Mouse (Mus musculus): ENCODE data around the gene Gm17079. TPM values are rescaled to one million over a fixed set of nuclear protein-coding genes. Genes with fewer than 3 reads are reported as not detected.

The Gm17079 gene
- polyA plus RNA-seq, 1 experiment from 2014 or later: not detected

Other genes starting within 250 kb of the Gm17079 start
- not detected in 2 replicates for gene Vmn2r89, start 243.6 kb downstream of the Gm17079 start, polyA plus RNA-seq (2015; fragmentation: Nextera tagmentation; extraction: Ambion mirVana)
- not detected in 2 replicates for gene Gm5622, start 142.7 kb downstream of the Gm17079 start, polyA plus RNA-seq (2015; fragmentation: Nextera tagmentation; extraction: Ambion mirVana)
- not detected in 2 replicates for gene Gm17175, start 121.4 kb downstream of the Gm17079 start, polyA plus RNA-seq (2015; fragmentation: Nextera tagmentation; extraction: Ambion mirVana)
- gene Gm17174, start 103.3 kb downstream of the Gm17079 start, polyA plus RNA-seq (2015; fragmentation: Nextera tagmentation; extraction: Ambion mirVana): not detected in 2 replicates
- gene Gm17078, start 84.2 kb downstream of the Gm17079 start, polyA plus RNA-seq (2015; fragmentation: Nextera tagmentation; extraction: Ambion mirVana): not detected in 2 replicates
- gene Gm4181, start 59.8 kb downstream of the Gm17079 start, polyA plus RNA-seq (2015; fragmentation: Nextera tagmentation; extraction: Ambion mirVana): not detected in 2 replicates
- not detected in 2 replicates for gene Gm5800, start 21.7 kb upstream of the Gm17079 start, polyA plus RNA-seq (2015; fragmentation: Nextera tagmentation; extraction: Ambion mirVana)
- 0.66 TPM in 1 of 2 replicates, not detected in the other for gene Ang4, start 78.1 kb upstream of the Gm17079 start, polyA plus RNA-seq (2015; fragmentation: Nextera tagmentation; extraction: Ambion mirVana)
- not detected in 2 replicates for gene AY358078, start 104.6 kb upstream of the Gm17079 start, polyA plus RNA-seq (2015; fragmentation: Nextera tagmentation; extraction: Ambion mirVana)
- gene Ear6, start 158.2 kb upstream of the Gm17079 start, polyA plus RNA-seq (2015; fragmentation: Nextera tagmentation; extraction: Ambion mirVana): 0.19 and 0.79 TPM in 2 replicates
- 49.7 and 57.7 TPM in 2 replicates for gene Mettl17, start 189.4 kb upstream of the Gm17079 start, polyA plus RNA-seq (2015; fragmentation: Nextera tagmentation; extraction: Ambion mirVana)
- 0.89 and 0.98 TPM in 2 replicates for gene Slc39a2, start 197.4 kb upstream of the Gm17079 start, polyA plus RNA-seq (2015; fragmentation: Nextera tagmentation; extraction: Ambion mirVana)
- 125 and 143 TPM in 2 replicates for gene Ndrg2, start 218.7 kb upstream of the Gm17079 start, polyA plus RNA-seq (2015; fragmentation: Nextera tagmentation; extraction: Ambion mirVana)
- gene Tppp2, start 223.0 kb upstream of the Gm17079 start, polyA plus RNA-seq (2015; fragmentation: Nextera tagmentation; extraction: Ambion mirVana): not detected in 2 replicates
- gene Rnase13, start 227.3 kb upstream of the Gm17079 start, polyA plus RNA-seq (2015; fragmentation: Nextera tagmentation; extraction: Ambion mirVana): not detected in 2 replicates